In genomic region chr13:98030041-98030440, GRCm38 (mm10) we compare ENCODE assay signal across 25 mouse cellular contexts.
DNase-seq lines count a peak whose midpoint lies in the region; ATAC-seq lines count a peak whose summit lies in the region.
"Had no signal": no experiment of that assay in that cellular context is flagged by ENCODE, and none has a peak within 500 bp of the region (broad histone marks: within the 10 kb centered on the region; RNA-seq: fewer than 3 reads in every experiment).

No protein-coding gene starts in this region.

- 22% methylated on average over 5 of the region's 5 CpGs for WGBS in kidney, embryonic 15.5 days

- H3K27me3 ChIP-seq in kidney, embryonic 15.5 days = no peaks in the 10 kb centered on the region
- H3K27me3 ChIP-seq: embryonic facial prominence, embryonic 12.5 days; forebrain, embryonic 13.5 days; liver, embryonic 15.5 days; lung, embryonic 15.5 days; stomach, embryonic 15.5 days had no signal

- no peak overlapping the region for H3K4me2 ChIP-seq in kidney, embryonic 15.5 days
- H3K4me2 ChIP-seq: embryonic facial prominence, embryonic 12.5 days; forebrain, embryonic 13.5 days; liver, embryonic 15.5 days; lung, embryonic 15.5 days; stomach, embryonic 15.5 days had no signal

- H3K4me1 ChIP-seq in kidney, embryonic 15.5 days = peaks cover 16% of the 10 kb centered on the region

- H3K27ac ChIP-seq in kidney, embryonic 15.5 days = no peak overlapping the region
- H3K27ac ChIP-seq: embryonic facial prominence, embryonic 12.5 days; forebrain, embryonic 13.5 days; gastrocnemius, adult 2 months; heart, embryonic 10.5 days; hindbrain, embryonic 10.5 days; limb, embryonic 10.5 days; liver, embryonic 15.5 days; lung, embryonic 15.5 days; macrophage; stomach, embryonic 15.5 days had no signal

- peak; percentile 94 for DNase-seq in heart, adult 11 months
- DNase-seq in heart, postnatal 25 days (ENCODE audit: low spot score) = no peak
- DNase-seq in kidney, postnatal 36 days = peak; percentile 30 to 48
- peak; percentile 96 for DNase-seq in R1 (ENCODE audit: low read depth, low spot score)
- DNase-seq in cerebellum, adult 11-12 months = no peak
- DNase-seq: cerebellum, adult 18-20 months; cerebellum, postnatal 14 days; gastrocnemius, adult 2 months; kidney, adult 11 months; layer of hippocampus, adult 9-11 months; liver; thymus, postnatal 36 days had no signal

- intact Hi-C loops in heart, postnatal 25 days (cut with DNase I) = loop anchor here (5.0 to 10.0 kb wide), 3 partner anchors 177 to 793 kb away; partner anchors contain the start of gene Arhgef28

- no peak overlapping the region for H3K9ac ChIP-seq in kidney, embryonic 15.5 days
- H3K9ac ChIP-seq: embryonic facial prominence, embryonic 12.5 days; forebrain, embryonic 13.5 days; liver, embryonic 15.5 days; lung, embryonic 15.5 days; stomach, embryonic 15.5 days had no signal

- no peak overlapping the region for H3K4me3 ChIP-seq in kidney, embryonic 15.5 days (replicated peaks)
- H3K4me3 ChIP-seq: embryonic facial prominence, embryonic 12.5 days; erythroblast, embryonic 14.5 days; forebrain, embryonic 13.5 days; gastrocnemius, adult 2 months; heart, embryonic 10.5 days; hindbrain, embryonic 10.5 days; limb, embryonic 10.5 days; liver, embryonic 15.5 days; lung, embryonic 15.5 days; stomach, embryonic 15.5 days had no signal

- no peak for ATAC-seq in kidney, embryonic 15.5 days (replicated peaks; ENCODE audit: low FRiP score)
- no peak for ATAC-seq in frontal cortex, adult (ENCODE audit: low TSS enrichment)
- ATAC-seq: CD4-positive, CD25-positive, alpha-beta regulatory T cell, adult 4 months; forebrain, embryonic 13.5 days had no signal

- H3K9me3 ChIP-seq in kidney, embryonic 15.5 days (replicated peaks) = no peaks in the 10 kb centered on the region
- H3K9me3 ChIP-seq: embryonic facial prominence, embryonic 12.5 days; heart, embryonic 10.5 days; hindbrain, embryonic 10.5 days; limb, embryonic 10.5 days; liver, embryonic 15.5 days; lung, embryonic 15.5 days; stomach, embryonic 15.5 days had no signal

- H3K36me3 ChIP-seq in kidney, embryonic 15.5 days = no peaks in the 10 kb centered on the region
- H3K36me3 ChIP-seq: embryonic facial prominence, embryonic 12.5 days; heart, embryonic 10.5 days; hindbrain, embryonic 10.5 days; limb, embryonic 10.5 days; liver, embryonic 15.5 days; lung, embryonic 15.5 days had no signal

Comparison
In these comparisons a context has a peak if more than half of its experiments do, and no peak if none do; other contexts are left out.
1. DNase-seq: peak in heart, adult 11 months (single experiment), kidney, postnatal 36 days (2 of 2) and R1 (single experiment); none in heart, postnatal 25 days (single experiment) and cerebellum, adult 11-12 months (single experiment).